Mouse (Mus musculus) right cerebral cortex, postnatal 36 days (tissue): Measurements from ENCODE around the gene Srp9.
"Not testable (repeated sequence)": the region's sequence is repeated elsewhere in the genome, so short reads cannot be mapped to it uniquely, and the experiment has no call there.

Source experiments
- DNase-seq, 2 experiments: peaks; one replicate each; pipeline ENCODE4 v3.0.0; 2022; ENCODE audit warnings: low spot score in 2 of 2, mixed read lengths in 1 of 2

The Srp9 gene

GRCm38 (mm10) chr1:182143288-182143687 lies 18.8 kb downstream of the Srp9 start:
- no peak for DNase-seq

GRCm38 (mm10) chr1:182145546-182145945 lies 21.0 kb downstream of the Srp9 start:
- DNase-seq: no peak

- no peak for DNase-seq
Observed at GRCm38 (mm10) chr1:182148864-182149514, 24.5 kb downstream of the Srp9 start.

GRCm38 (mm10) chr1:182149966-182150365 lies 25.4 kb downstream of the Srp9 start:
- no peak for DNase-seq

GRCm38 (mm10) chr1:182157734-182158133 lies 33.2 kb downstream of the Srp9 start:
- DNase-seq: no peak

GRCm38 (mm10) chr1:182159575-182159974 lies 35.0 kb downstream of the Srp9 start:
- DNase-seq: no peak

- DNase-seq: no peak
Observed at GRCm38 (mm10) chr1:182162951-182163350, 38.4 kb downstream of the Srp9 start.

GRCm38 (mm10) chr1:182164386-182164785 lies 39.8 kb downstream of the Srp9 start, which contains the start of gene Vmn1r1:
Vmn1r1 (minus strand) TSS chr1:182164486.
- no peak for DNase-seq

GRCm38 (mm10) chr1:182170206-182170605 lies 45.7 kb downstream of the Srp9 start:
- DNase-seq: not testable (repeated sequence)

GRCm38 (mm10) chr1:182176985-182177384 lies 52.4 kb downstream of the Srp9 start:
- not testable (repeated sequence) for DNase-seq

- no peak for DNase-seq
Observed at GRCm38 (mm10) chr1:182181456-182182305, 57.1 kb downstream of the Srp9 start.
